Mouse (Mus musculus) gastrocnemius, postnatal 36 days (tissue): Measurements from ENCODE around the gene Tshz2. TPM values are rescaled to one million over a fixed set of nuclear protein-coding genes. Genes with fewer than 3 reads are reported as not detected.

Source experiments
- total RNA-seq, 2 experiments: library from RNA; stranded (reverse); gene quantifications; 2 replicates each; pipeline ENCODE4 v1.2.3; 2021

The Tshz2 gene
- total RNA-seq, 2 experiments from 2014 or later = 9.4 to 10.7 TPM

Other genes with a start within 250 kb of the Tshz2 start
- gene Gm11011, start 45.3 kb upstream of the Tshz2 start, total RNA-seq = not detected